Mouse (Mus musculus) left cerebral cortex, adult 11 months (tissue): Measurements from ENCODE around the gene Thsd7b.

Source experiments
- DNase-seq: peaks from one replicate; pipeline ENCODE4 v3.0.0; 2022; ENCODE audit warnings: low spot score

Thsd7b gene

DNA sequence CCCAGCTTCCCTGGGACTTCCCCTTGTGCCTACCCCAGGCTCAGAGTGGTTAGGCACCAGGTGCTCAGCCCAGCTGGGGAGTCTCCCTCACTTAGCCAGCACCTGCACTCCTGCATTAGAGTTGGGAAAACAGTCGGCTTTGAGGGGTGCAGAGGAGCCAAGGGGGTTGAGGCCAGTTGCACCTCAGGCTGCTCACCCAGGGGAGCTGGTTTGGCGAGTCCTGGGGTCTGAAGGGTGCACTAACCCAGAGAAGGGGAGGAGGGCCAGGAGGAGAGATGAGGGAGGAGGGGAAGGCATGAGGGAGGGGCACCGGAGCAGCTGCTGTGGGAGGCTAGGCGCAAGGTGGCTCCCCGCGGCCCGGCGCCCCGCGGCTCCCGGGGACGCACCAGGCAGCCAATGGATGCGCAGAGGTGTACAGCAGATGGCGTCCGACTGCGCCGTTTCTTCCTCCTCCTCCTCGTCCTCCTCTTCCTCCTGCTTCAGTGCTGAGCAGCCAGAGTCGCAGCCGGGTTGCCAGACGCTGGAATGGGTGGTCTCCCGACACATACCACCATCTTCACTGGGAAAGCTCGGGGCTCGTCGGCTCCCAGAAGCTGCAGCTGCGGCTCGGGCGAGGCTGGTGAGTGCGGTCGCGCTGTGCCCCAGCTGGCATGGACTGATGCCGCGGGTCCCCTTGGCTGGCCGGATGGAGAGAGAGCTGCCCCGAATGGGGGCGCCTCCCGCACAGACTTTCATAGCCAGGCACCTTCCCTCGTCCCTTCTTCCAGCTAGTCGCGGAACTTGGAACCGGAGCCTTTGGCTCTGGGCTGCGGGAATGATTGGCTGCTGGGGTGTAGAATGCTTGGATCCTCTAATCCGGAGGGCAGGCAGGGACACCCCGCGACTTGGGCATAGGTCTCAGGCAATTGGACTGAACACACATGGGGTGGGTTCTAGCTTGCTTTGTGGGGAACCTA lies at the start of gene Thsd7b:
Thsd7b (plus strand) TSS at position 321 of the 956 bp plus-strand sequence.
- DNase-seq = peak; percentile 28

- peak; percentile 9 for DNase-seq
These were observed 28.8 kb upstream of the Thsd7b start for GRCm38 (mm10) chr1:129244292-129244691.

DNA sequence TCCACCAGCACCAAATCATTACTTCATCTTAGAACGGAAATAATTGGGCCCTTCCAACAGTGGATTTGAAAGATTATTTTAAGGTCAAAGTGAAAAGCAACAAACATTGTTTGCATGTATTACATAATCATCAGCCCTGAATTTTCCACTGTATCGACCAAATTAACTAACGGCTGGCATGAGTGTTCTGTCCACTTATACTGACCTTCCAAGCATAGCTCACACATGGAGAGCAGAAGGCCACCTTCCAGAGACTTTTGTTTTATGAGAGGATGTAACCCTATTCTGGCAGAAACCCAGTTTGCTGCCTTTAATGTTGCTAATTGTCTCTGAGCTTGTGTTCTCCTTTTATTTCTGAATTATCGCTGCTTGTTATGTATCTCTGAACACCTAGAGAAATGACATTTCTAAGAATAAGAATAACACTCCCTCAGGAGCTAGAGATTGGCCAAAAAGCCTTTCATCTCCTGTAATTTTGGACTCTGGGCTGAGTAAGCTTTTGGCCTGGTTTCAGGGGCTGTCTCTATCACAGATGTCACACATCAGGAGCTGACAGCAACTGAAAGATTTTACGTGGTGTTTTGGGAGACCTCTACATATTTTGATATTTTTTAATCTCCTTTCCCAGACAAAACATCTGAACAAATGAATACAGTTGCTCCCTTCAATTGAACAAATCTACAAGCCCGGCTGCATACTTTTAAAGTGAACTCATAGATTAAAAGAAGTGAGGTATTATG lies 22.2 kb upstream of the Thsd7b start:
- no peak for DNase-seq

GRCm38 (mm10) chr1:129266684-129267083 lies 6.4 kb upstream of the Thsd7b start:
- DNase-seq = no peak

DNA sequence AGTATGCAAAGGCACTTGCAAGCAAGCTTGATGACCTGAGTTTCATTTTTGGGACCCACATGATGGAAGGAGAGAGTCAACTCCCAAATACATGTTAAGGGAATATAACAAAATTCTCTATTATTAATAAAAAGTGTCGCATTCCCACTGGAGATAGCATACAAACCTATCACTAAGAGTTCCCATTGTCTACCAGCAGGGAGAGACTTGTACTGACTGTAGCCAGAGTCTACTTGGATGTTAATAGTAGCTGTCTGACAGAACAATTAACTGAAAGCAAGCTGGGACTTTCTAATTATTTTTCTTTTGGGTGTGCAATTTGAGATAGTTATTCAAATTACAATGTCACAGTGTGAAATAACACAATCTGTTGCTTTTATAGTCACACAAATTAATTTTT lies 31.1 kb downstream of the Thsd7b start:
- DNase-seq = no peak

- no peak for DNase-seq
These were observed 51.3 kb downstream of the Thsd7b start for GRCm38 (mm10) chr1:129324388-129324787.

- DNase-seq = no peak
These were observed 51.7 kb downstream of the Thsd7b start for GRCm38 (mm10) chr1:129324798-129325197.

GRCm38 (mm10) chr1:129356631-129357030 lies 83.5 kb downstream of the Thsd7b start:
- DNase-seq = no peak

- no peak for DNase-seq
These were observed 84.3 kb downstream of the Thsd7b start for GRCm38 (mm10) chr1:129357378-129357777.

GRCm38 (mm10) chr1:129363368-129363767 lies 90.3 kb downstream of the Thsd7b start:
- no peak for DNase-seq

- DNase-seq = no peak
These were observed 91.7 kb downstream of the Thsd7b start for GRCm38 (mm10) chr1:129364828-129365227.

GRCm38 (mm10) chr1:129365590-129365989 lies 92.5 kb downstream of the Thsd7b start:
- DNase-seq = no peak

GRCm38 (mm10) chr1:129386479-129386878 lies 113.4 kb downstream of the Thsd7b start:
- DNase-seq = no peak

- DNase-seq = no peak
These were observed 138.5 kb downstream of the Thsd7b start for GRCm38 (mm10) chr1:129411584-129411983.

GRCm38 (mm10) chr1:129421581-129421980 lies 148.5 kb downstream of the Thsd7b start:
- peak; percentile 22 for DNase-seq

DNA sequence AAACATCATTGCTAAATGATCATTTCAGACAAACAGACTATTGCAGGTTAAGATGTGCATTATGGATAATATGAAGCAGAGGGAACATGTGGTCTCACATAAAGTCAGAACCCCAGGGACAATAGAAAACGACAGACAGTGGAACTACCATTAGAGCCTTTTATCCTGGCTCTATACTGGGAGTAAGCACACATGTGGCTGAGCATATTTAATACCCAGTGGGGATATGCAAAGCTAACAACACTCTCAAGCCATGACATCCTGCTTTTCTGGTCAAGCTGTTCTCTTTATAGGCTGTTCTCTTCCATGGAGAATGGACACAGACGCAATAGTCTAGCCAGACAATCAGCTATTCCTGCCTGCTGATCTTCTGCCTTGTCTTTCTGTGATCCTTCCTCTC lies 191.3 kb downstream of the Thsd7b start:
- DNase-seq = no peak

GRCm38 (mm10) chr1:129473504-129473903 lies 200.4 kb downstream of the Thsd7b start:
- DNase-seq = no peak

- peak; percentile 19 for DNase-seq
These were observed 211.3 kb downstream of the Thsd7b start for GRCm38 (mm10) chr1:129484266-129485031.

DNA sequence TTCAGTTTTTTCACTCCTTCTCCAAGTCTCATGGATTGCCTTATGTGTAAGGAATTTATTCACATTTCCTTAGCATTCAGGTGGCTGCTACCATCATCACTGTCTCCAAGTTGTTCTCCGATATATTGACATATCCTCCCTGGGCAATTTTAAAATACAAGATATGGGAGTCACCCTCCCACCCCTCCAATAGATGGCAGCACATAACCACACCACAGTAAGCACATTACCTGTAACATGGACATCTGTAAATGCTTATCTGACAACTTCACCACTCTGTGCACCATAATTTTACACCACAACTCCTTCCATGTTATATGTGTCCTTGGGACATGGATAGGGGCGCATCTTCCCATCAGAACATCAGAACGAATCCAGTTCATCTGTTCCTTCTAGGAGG lies 218.0 kb downstream of the Thsd7b start:
- no peak for DNase-seq

- DNase-seq = no peak
These were observed 220.8 kb downstream of the Thsd7b start for GRCm38 (mm10) chr1:129493929-129494328.

GRCm38 (mm10) chr1:129501707-129502106 lies 228.6 kb downstream of the Thsd7b start:
- DNase-seq = no peak

- DNase-seq = no peak
These were observed 243.3 kb downstream of the Thsd7b start for GRCm38 (mm10) chr1:129516379-129516778.
